Mouse (Mus musculus) T-cell, adult 2 months (primary cell): ENCODE results near the gene Cc2d2b.

Experiments used
- DNase-seq: peaks from one replicate; pipeline ENCODE4 v3.0.0; 2022; ENCODE audit warnings: low spot score

Gene Cc2d2b

DNA sequence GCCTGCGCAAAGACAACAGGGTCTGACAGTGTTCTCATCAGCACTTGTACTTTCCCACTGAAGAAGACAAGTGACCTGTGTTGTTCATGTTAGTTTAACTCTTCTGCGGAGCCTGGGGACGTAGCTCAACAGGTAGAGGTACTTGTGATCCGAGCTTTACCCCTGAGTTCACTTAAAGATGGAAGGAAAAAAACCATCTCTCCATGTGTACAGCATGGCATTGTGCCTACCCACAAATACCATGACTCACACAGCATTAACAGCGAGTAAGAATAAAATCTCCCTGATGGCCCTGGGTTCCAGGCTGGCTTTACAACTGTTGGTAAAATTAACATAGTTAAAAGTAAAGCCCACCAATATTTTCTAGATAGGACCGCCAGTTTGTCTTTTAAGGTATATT is 85.9 kb downstream of the Cc2d2b start:
- DNase-seq: no peak

DNA sequence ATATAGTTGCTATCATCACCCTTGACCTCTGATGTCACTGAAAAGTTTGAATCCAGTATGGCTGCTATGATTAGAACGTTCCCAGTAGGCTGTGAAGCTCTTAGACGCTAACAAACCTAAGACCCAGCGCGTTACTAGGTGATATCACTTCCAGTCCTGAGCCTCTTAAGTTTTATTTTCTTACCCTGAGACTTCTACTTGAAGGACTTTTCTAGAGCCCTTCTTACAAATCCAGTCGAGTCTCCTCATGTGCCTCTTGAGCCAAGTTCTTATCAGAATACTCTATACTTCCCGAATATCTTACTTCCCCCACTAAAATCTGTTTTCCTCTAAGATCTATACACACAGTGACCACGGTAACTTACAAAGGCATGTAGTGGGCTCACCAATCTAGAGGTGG is 89.7 kb downstream of the Cc2d2b start:
- no peak for DNase-seq

- no peak for DNase-seq
Observed at GRCm38 (mm10) chr19:40840303-40840702, 91.8 kb downstream of the Cc2d2b start.

DNA sequence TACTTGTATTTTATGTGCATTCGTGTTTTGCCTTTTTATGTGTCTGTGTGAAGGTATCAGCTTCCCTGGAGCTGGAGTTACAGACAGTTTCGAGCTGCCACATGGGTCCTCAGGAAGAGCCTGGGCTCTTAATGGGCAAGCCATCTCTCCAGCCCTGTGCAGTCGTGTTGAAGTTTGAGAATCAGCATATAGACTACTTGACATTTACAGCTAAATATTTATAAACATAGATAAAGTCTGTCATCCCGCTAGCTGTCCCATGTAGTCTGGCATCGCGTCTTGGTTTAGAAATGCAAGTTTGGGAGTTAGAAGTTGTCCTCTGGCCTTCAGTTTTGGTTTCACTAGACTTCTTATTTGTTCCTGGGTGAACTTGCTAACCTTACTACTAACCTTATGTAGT is 92.5 kb downstream of the Cc2d2b start:
- no peak for DNase-seq

- no peak for DNase-seq
Observed at GRCm38 (mm10) chr19:40841593-40841992, 93.0 kb downstream of the Cc2d2b start.

DNA sequence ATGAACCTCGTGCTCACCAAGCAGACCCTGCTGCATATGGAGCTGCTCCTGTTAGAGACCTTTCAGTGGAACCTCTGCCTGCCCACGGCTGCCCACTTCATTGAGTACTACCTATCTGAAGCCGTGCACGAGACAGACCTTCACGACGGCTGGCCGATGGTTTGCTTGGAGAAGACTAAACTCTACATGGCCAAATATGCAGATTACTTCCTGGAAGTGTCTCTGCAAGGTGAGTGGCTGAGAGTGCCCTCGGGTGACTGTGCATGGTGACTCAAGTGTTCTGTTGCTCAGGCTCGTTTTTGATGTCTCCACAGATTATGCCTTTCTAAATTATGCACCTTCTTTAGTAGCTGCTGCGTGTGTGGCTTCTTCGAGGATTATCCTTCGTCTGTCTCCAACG is 96.2 kb downstream of the Cc2d2b start:
- no peak for DNase-seq

DNA sequence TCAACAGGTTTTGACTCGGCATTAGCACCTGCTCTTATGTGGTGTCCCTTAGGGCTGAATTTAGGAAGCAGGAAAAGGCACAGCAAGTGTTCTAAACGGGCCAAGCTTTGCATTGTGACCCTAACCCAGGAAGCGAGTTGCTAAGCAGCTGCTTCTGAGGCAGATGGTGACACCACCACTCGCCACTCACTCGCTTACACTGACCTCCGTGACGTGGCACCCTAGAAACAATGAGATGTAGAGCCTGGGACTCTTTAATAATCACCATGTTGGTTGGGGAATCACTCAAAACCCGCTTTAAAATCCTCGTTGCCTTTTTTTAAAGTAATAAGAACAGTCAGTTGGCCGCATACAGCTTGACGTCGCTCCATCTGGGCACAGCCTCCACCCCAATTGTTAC is 100.8 kb downstream of the Cc2d2b start:
- DNase-seq: no peak

- no peak for DNase-seq
Observed at GRCm38 (mm10) chr19:40859555-40859954, 111.0 kb downstream of the Cc2d2b start.

- no peak for DNase-seq
Observed at GRCm38 (mm10) chr19:40868284-40868683, 119.7 kb downstream of the Cc2d2b start.

DNA sequence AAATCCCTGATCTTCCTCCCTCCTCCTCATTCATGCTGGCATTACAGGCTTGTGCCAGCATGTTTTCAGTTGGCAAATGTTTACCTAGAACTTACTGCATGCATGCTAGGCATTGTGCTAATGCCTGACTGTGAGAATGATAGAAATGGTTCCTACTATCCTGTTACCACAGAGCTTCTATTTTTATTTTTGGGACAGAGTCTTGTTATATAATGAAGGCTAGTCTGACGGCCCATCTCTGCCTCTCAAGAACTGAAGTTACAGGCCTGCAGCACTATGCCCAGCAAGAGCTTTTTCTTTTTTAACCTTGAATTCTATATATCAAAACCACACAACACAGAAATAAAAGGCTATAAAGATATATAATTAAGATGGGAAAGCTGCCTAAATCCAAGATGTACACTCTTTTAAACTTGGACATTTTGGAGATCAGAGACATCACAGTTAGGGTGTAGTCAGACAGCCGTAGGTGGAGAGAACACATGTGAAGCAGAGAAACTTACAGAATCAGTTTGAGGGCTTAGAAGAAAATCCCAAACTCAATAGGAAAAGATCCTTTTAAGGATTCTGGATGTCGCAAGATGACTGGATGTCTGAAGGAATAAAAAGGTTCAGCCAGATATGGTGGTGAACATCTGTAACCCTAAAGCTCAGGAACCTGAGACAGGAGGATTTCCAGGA is 121.0 kb downstream of the Cc2d2b start:
- no peak for DNase-seq

GRCm38 (mm10) chr19:40872955-40873665 is 124.6 kb downstream of the Cc2d2b start:
- peak; percentile 87 for DNase-seq
